Mouse (Mus musculus): ENCODE results near the gene Stub1.

GRCm38 (mm10) chr17:25873405-25874147, 40.4 kb upstream of the Stub1 start:
- TF ChIP-seq POLR2A (IDR thresholded peaks at IDR 0.05; ENCODE audit: borderline replicate concordance, control insufficient read depth, low read depth, low read length): no peak
- TF ChIP-seq CTCF (IDR thresholded peaks at IDR 0.05; ENCODE audit: control insufficient read depth, insufficient read depth, low read length): no peak

Data from bone marrow, adult 2 months (tissue).